Mouse (Mus musculus) kidney, adult 2 months (tissue): ENCODE data around the gene Tmem240.

Source experiments
- CTCF ChIP-seq: fragments of 200-500 bp; conservative IDR thresholded peaks from 2 replicates; pipeline ENCODE4 v1.5.1; 2011; ENCODE audit warnings: low read depth, mild to moderate bottlenecking, control low read depth, low read length, moderate library complexity, mixed read lengths; ENCODE audit not compliant: insufficient read depth, insufficient read length
- POLR2A ChIP-seq: fragments of 200-500 bp; IDR thresholded peaks from one replicate; pipeline ENCODE4 v1.6.1; 2011; ENCODE audit warnings: low read depth, low read length, control low read depth

- TF ChIP-seq CTCF = no peak
- no peak for TF ChIP-seq POLR2A
These were observed 12.2 kb downstream of the Tmem240 start for GRCm38 (mm10) chr4:155746575-155747490.
